Mouse (Mus musculus) olfactory bulb, adult 2 months (tissue): ENCODE measurements around the gene Cemip2. TPM values are rescaled to one million over a fixed set of nuclear protein-coding genes. Genes with fewer than 3 reads are reported as not detected.

ENCODE experiments used
- H3K27ac ChIP-seq: fragments of 200-500 bp; 2 replicates; pipeline ENCODE4 v1.5.1; 2012; ENCODE audit warnings: low read depth, low read length; ENCODE audit not compliant: insufficient read depth
- H3K4me1 ChIP-seq: fragments of 200-500 bp; 2 replicates; pipeline ENCODE4 v1.6.1; 2012; ENCODE audit warnings: low read length; ENCODE audit not compliant: control insufficient read depth, insufficient read depth
- H3K4me3 ChIP-seq: fragments of 200-500 bp; 2 replicates; pipeline ENCODE4 v1.5.1; 2012; ENCODE audit warnings: mild to moderate bottlenecking, low read depth, low read length, moderate library complexity; ENCODE audit not compliant: insufficient read depth
- CTCF ChIP-seq: fragments of 200-500 bp; IDR thresholded peaks from 2 replicates; pipeline ENCODE4 v1.5.1; 2012; ENCODE audit warnings: low read depth, mild to moderate bottlenecking, low read length, moderate library complexity; ENCODE audit not compliant: insufficient read depth
- POLR2A ChIP-seq: fragments of 200-500 bp; IDR thresholded peaks from 2 replicates; pipeline ENCODE4 v1.6.1; 2012; ENCODE audit warnings: mild to moderate bottlenecking, low read depth, low read length, moderate library complexity; ENCODE audit not compliant: insufficient read depth
- WGBS: fragments of 180-500 bp; shearing (Covaris S2); methylation state at CpG from one replicate; pipeline ENCODE4 v1.1.7; 2018; 5-methylcytosine and 5-hydroxymethylcytosine counted together
- polyA plus RNA-seq: library from polyadenylated mRNA; stranded (reverse); fragments of >200 nt; gene quantifications from 2 replicates; pipeline ENCODE4 v1.2.4, GENCODE M21; 2012; ENCODE audit warnings: low replicate concordance; ENCODE audit not compliant: missing spikeins, insufficient read depth, insufficient read length

Gene Cemip2
- polyA plus RNA-seq, 1 experiment, result not detected

DNA sequence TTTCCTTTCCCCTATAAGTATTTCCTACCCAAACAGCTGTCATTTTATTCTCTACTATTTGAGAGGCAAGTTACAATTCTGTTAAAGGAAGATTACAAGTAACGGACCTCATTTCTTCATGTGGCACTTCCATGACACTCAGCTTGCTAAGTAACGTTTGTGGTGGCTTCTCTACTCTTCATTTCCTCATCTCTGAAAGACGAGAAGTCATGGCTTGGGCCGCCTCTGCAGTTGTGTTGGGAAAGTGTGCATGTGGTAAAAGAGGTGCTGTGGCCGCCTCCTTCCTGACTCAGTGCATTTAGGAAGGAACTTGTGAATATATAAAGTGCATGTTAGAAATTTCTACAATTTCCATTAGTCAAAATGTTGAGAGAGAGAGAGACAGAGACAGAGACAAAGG, 18.2 kb downstream of the Cemip2 start:
- 89% methylated on average over 5 of the region's 5 CpGs for WGBS
- Histone ChIP-seq H3K27ac (no peak overlapping the region), H3K4me1 (peaks cover 11% of the 10 kb centered on the region), H3K4me3 (no peak overlapping the region)
- no peak for TF ChIP-seq CTCF
- TF ChIP-seq POLR2A, result no peak

DNA sequence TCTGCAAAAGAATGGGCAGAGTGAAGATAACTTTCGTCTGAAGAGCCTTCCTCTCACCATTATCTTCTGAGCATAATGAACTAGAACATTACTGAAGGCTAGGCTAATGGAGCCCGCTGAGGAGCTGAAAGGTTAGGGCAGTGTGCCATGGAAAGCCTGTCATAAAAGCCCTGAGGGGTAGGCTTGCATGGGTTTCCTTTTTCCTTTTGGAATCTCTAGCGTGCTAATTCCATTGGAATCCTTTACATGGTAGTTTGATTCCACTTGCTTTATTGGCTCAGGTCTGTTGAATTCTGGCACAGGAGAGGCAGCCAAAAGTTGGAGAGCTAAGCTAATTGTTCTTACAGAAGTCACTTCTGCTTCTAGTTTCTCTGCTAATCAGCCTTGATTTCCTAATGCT, 20.6 kb downstream of the Cemip2 start:
- Histone ChIP-seq H3K4me1 (peaks cover 10% of the 10 kb centered on the region), H3K4me3 (no peak overlapping the region), H3K27ac (no peak overlapping the region; the same call in 1 of the 2 replicates)
- TF ChIP-seq CTCF (no peak), POLR2A (no peak)
- WGBS, result 32% methylated on average over 3 of the region's 3 CpGs

DNA sequence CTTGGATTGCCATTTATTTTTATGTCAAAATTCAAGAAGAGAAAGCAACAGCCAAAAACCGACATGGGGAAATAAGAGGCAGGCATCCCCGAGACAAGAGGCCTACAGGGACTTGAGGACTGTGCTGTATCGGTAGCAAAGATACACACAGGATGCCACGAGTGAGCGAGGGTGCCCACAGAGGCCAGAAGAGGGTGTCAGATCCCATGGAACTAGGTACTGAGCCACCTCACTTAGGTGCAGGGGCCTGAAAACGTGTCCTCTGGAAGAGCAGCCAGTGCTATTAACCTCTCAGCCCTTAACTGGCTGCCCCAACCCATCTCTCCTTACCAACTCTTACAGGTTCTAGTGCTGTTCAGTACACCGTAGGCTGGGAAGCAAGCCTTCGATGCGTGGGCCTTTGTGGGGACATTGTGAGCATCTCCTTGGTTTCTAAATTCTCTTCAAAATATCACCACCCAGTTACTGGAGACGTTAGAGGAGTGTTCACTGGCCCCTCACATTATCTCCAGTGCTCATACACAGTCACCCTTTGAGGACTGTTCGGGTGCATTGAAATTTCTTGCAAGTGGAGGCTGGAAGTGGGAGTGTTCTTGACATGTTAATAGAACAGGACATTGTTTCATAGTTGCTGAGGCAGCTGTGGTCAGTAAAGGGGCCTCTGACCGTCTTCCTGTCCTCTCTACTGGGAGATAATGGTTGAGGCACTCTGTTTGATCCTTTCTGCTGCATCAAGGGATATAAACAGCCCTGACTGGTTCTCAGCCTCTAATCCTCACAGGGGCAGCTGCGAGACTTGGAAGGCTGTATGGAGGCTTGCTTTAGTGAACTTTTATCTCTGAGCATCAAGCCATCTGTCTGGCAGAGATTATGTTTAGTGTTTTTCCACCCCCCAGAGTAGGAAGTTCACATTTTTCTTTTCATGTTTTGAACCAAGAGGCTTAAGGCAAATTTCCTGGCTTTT, 21.6 kb downstream of the Cemip2 start:
- H3K27ac ChIP-seq, result peak overlapping the region; percentile 9; the same call in 1 of the 2 replicates
- TF ChIP-seq CTCF (no peak), POLR2A (no peak)
- peaks cover 13% of the 10 kb centered on the region for H3K4me1 ChIP-seq
- H3K4me3 ChIP-seq, result no peak overlapping the region
- 67% methylated on average over 13 of the region's 13 CpGs for WGBS

DNA sequence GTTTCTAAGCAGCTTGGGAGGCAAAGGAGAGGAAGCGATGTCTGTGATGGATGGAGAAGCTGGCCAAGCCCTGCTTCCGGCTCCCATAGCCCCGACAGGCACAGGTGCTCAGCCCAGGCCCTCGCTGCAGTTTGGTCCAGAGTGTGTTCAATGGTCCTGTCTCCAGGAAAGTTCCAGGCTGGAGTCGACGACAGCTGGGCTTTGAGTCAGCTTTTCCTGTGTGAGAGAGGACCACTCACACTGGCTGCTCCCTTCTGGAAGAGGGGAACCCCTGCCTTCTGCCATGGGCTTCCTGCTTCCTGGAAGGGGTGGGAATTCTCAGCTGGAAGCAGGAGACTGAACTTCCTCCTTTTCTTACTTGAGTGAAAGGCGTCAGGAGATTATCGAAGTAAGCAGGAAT, 26.3 kb downstream of the Cemip2 start:
- H3K4me1 ChIP-seq, result peaks cover 5% of the 10 kb centered on the region; the same call in 1 of the 2 replicates
- TF ChIP-seq CTCF (no peak), POLR2A (no peak)
- no peak overlapping the region for H3K4me3 ChIP-seq
- WGBS, result 81% methylated on average over 8 of the region's 8 CpGs
- no peak overlapping the region for H3K27ac ChIP-seq

DNA sequence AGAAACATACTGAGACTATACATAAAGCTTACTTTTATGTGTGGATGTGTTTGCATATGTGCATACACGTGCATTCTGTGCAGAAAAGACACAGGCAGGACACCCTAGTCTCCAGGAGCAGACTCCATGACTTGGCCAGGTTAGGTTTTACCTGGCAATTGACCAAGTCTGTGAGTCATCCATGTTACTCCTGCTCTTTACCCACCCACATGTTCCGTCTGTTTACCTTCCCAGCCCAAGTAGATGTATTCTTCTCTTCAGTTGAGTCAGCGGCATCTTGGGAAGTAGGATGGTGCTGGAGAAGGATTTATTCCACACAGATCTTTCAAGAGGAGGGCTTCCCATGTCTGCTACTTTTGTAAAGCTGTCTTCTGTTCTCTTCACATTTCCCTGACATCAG, 27.2 kb downstream of the Cemip2 start:
- WGBS, result 40% methylated on average over 3 of the region's 3 CpGs
- H3K4me1 ChIP-seq, result 0 out of 2 replicates have a peak, but pooled peaks cover 3% of the 10 kb centered on the region
- TF ChIP-seq POLR2A, result no peak
- no peak for TF ChIP-seq CTCF

DNA sequence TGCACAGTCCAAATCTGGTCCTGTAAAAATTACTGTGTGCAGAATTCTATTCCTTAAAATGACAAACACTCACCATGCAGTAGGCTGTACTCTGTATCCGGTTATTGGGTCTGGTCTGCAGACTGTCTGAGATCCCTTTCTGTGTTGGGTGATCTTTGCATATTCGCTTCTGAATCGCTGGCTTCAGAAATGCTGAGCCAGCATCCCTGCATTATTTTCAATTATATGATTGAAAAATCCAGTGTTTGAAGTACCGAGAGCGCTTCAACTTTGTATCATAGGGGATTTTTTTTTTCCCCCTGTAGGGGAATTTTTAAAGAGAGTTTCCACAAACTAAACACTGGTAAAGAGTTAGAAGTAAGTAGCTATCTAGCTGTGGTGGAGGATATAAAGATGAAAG, 32.0 kb downstream of the Cemip2 start:
- H3K4me1 ChIP-seq, result no peaks in the 10 kb centered on the region
- TF ChIP-seq CTCF (no peak), POLR2A (no peak)
- 90% methylated on average over 5 of the region's 5 CpGs for WGBS
- no peak overlapping the region for H3K27ac ChIP-seq
- H3K4me3 ChIP-seq, result no peak overlapping the region

More for the DNA sequence above, 27.2 kb downstream of the Cemip2 start:
- Histone ChIP-seq H3K27ac (no peak overlapping the region), H3K4me3 (no peak overlapping the region)

DNA sequence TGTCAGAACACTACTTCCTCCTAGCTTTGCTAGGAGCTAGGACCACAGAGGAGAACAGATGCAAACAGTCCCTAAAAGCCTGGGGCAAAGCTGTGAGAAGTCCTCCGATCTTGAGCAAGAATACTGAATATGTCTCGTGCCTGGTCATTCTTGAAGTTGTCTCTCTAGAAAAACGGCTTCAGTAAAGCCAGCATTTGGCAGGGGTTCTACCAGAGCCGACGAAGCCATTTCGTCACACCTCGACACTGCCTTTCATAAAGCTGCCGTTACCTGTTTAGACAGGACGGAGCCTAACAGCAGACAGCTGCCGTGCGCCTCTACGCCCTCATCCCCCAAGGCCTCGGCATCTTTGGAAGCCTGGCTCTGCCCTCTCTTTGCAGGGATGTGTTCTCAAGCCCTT, 35.4 kb downstream of the Cemip2 start:
- no peaks in the 10 kb centered on the region for H3K4me1 ChIP-seq
- H3K27ac ChIP-seq, result no peak overlapping the region
- WGBS, result 90% methylated on average over 13 of the region's 13 CpGs
- no peak for TF ChIP-seq POLR2A
- no peak for TF ChIP-seq CTCF
- H3K4me3 ChIP-seq, result no peak overlapping the region

DNA sequence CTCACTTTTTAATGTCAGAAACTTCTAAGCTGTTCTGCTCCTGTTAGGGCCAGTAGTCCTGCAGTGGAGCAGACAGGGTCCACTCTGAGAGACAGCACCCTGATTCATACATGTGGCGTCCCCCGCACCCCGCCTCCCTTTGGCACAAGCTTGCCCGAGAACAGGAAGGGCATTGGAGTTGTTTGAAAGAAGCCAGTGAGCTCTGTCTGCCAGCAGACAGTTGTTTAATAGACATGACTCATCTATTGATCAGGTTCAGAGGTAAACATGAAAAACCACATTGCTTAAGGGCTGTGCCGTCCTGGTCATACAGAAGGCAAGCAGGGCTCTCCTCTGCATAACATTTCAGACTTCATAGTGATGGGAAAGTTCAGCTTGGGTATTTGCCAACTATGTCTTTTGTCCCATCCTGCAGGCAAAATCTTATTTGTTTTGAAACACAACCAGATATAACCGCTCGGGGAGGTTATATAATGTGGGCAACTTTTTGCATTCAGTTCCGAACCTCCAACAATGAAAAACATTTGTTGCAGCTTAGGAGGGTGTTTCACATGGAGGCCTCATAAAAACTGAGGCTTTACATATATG, 36.4 kb downstream of the Cemip2 start:
- Histone ChIP-seq H3K27ac (no peak overlapping the region), H3K4me1 (peaks cover under 1% of the 10 kb centered on the region), H3K4me3 (no peak overlapping the region)
- no peak for TF ChIP-seq CTCF
- TF ChIP-seq POLR2A, result no peak
- WGBS, result 55% methylated on average over 8 of the region's 8 CpGs

DNA sequence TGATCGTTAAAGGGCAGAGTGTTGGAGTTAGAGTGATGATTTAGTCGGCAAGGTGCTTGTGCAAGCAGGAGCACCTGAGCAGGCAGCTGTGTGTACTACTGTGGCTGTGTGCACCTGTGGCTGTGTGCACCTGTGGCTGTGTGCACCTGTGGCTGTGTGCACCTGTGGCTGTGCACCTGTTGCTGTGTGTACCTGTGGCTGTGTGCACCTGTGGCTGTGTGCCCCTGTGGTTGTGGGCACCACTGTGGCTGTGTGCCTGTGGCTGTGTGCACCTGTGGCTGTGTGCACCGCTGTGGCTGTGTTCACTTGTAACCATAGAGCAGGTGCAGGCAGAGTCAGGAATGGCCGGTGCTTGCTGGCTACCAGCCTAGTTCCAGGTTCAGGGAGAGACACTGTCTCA, 38.1 kb downstream of the Cemip2 start:
- 93% methylated on average over 4 of the region's 4 CpGs for WGBS
- TF ChIP-seq CTCF (no peak), POLR2A (no peak)
- Histone ChIP-seq H3K4me3 (no peak overlapping the region), H3K4me1 (peaks cover 2% of the 10 kb centered on the region), H3K27ac (no peak overlapping the region)
